Mouse (Mus musculus) heart, adult 10 weeks (tissue): ENCODE data around the gene Ywhae. TPM values are rescaled to one million over a fixed set of nuclear protein-coding genes. Genes with fewer than 3 reads are reported as not detected.

ENCODE experiments used
- polyA plus RNA-seq: library from polyadenylated mRNA; stranded (reverse); fragments of 350-450 nt; fragmentation: Illumina TruSeq; extraction: RNeasy Lipid Tissue Mini Kit (QIAGEN cat#74804); gene quantifications from one replicate; pipeline ENCODE4 v1.2.3, GENCODE M21; 2014; ENCODE audit warnings: low read depth, low replicate concordance

Ywhae gene
- 378 TPM for polyA plus RNA-seq

DNA sequence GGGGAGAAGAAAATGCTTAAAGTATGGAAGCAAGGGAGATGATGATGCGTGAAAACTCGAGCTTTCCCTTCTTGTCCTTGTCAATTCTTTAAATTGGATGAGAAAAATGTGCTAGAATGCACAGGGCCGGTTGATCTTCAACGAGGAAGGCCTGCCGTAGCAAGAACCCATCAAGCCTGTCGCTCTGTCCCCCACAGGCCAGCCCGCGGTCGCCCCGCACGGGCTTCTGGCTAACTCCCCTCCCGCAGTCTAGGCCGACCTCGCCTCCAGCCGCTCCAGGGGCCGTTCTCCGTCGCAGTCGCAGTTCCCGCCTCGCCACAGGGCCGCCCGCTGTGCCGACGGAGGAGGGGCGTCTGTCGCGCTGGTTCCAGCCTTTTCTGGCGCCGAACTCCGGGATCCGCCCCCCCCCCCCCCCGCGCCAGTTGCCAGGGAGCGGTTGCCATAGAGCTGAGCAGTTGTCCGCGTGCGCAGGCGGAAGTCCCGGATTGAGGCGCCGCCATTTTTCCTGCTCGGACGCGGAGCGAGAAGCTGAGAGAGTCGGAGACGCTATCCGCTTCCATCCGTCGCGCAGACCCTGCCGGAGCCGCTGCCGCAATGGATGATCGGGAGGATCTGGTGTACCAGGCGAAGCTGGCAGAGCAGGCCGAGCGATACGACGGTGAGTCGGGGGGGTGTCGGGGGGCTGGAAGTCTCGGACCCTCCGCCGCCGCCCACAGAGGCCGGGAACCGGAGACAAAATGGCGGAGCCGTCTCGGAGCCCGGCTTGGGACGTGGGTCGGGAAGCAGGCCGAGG, at the start of gene Ywhae:
TSS of gene Ywhae (plus strand) at position 436 of the 793 bp plus-strand sequence.

DNA sequence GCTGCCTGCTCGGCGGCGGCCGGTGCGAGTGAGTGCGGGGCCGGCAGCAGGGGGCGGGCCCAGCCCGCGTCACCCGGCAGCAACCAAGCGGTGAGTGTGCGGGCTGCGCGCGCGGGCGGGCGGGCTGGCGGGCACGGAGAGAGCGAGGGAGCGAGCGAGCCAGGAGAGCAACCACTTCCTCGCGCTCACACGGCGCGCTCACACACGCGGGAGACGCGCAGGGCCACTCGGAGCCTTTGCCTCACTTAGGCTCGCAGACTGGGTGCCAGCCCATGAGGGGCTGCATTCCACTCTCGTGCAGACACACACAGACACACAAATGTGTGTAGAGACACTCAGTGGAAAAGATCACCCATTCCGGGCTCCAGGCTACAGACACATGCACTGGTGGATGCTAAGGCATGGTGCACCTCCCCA, 63.4 kb downstream of the Ywhae start, which contains the start of gene Doc2b:
TSS of gene Doc2b (minus strand) at position 21 of the 417 bp plus-strand sequence.

Other genes with a start within 250 kb of the Ywhae start
- 64.6 TPM for gene Prpf8, start 246.1 kb upstream of the Ywhae start, polyA plus RNA-seq
- gene Rilp, start 222.8 kb upstream of the Ywhae start, polyA plus RNA-seq, result 49.1 TPM
- gene Scarf1, start 219.3 kb upstream of the Ywhae start, polyA plus RNA-seq, result 11.8 TPM
- 6.3 TPM for gene Slc43a2, start 201.2 kb upstream of the Ywhae start, polyA plus RNA-seq
- gene Pitpna, start 144.8 kb upstream of the Ywhae start, polyA plus RNA-seq, result 81.4 TPM
- gene Inpp5k, start 101.9 kb upstream of the Ywhae start, polyA plus RNA-seq, result 38.5 TPM
- gene Myo1c, start 82.4 kb upstream of the Ywhae start, polyA plus RNA-seq, result 71.2 TPM
- gene Crk, start 53.6 kb upstream of the Ywhae start, polyA plus RNA-seq, result 68.1 TPM
- gene Doc2b, start 63.2 kb downstream of the Ywhae start, polyA plus RNA-seq, result 0.42 TPM
- 6.8 TPM for gene Rph3al, start 205.6 kb downstream of the Ywhae start, polyA plus RNA-seq